Mouse (Mus musculus) cerebellum, adult 11-12 months (tissue): ENCODE results near the gene Stk16.
A peak's percentile ranks its signal among the peaks of the same experiment; 100 is the strongest.

Experiments
- DNase-seq: peaks from one replicate; pipeline ENCODE4 v3.0.0; 2022

Stk16 gene

GRCm38 (mm10) chr1:75239591-75239990, 29.0 kb downstream of the Stk16 start:
- peak; percentile 63 for DNase-seq

GRCm38 (mm10) chr1:75243411-75243810, 32.8 kb downstream of the Stk16 start:
- DNase-seq: no peak

GRCm38 (mm10) chr1:75244175-75244826, 33.7 kb downstream of the Stk16 start:
- no peak for DNase-seq

GRCm38 (mm10) chr1:75244836-75245235, 34.2 kb downstream of the Stk16 start:
- peak; percentile 66 for DNase-seq

GRCm38 (mm10) chr1:75247071-75247930, 36.7 kb downstream of the Stk16 start:
- no peak for DNase-seq

- peak; percentile 64 for DNase-seq
Observed at GRCm38 (mm10) chr1:75248041-75248772, 37.6 kb downstream of the Stk16 start.

GRCm38 (mm10) chr1:75250498-75250897, 39.9 kb downstream of the Stk16 start:
- DNase-seq: peak; percentile 80

GRCm38 (mm10) chr1:75251112-75251970, 40.7 kb downstream of the Stk16 start:
- peak; percentile 90 for DNase-seq

GRCm38 (mm10) chr1:75252308-75252707, 41.7 kb downstream of the Stk16 start:
- DNase-seq: peak; percentile 53

- peak; percentile 60 for DNase-seq
Observed at GRCm38 (mm10) chr1:75253029-75253428, 42.4 kb downstream of the Stk16 start.

- peak; percentile 78 for DNase-seq
Observed at GRCm38 (mm10) chr1:75253849-75254624, 43.4 kb downstream of the Stk16 start.

- no peak for DNase-seq
Observed at GRCm38 (mm10) chr1:75254625-75255013, 44.0 kb downstream of the Stk16 start.

GRCm38 (mm10) chr1:75255516-75256046, 44.9 kb downstream of the Stk16 start:
- DNase-seq: peak; percentile 45

- no peak for DNase-seq
Observed at GRCm38 (mm10) chr1:75261278-75261677, 50.6 kb downstream of the Stk16 start.

- DNase-seq: peak; percentile 70
Observed at GRCm38 (mm10) chr1:75262969-75263951, 52.6 kb downstream of the Stk16 start.

- peak; percentile 90 for DNase-seq
Observed at GRCm38 (mm10) chr1:75264091-75264880, 53.6 kb downstream of the Stk16 start, which contains the start of gene Ptprn. Gene Ptprn (minus strand): TSS chr1:75264502.
